Mouse (Mus musculus): Measurements from ENCODE around the gene Gtsf2. TPM values are rescaled to one million over a fixed set of nuclear protein-coding genes. Genes with fewer than 3 reads are reported as not detected.

Gtsf2 gene
- not detected in 2 replicates for polyA plus RNA-seq (2014; fragmentation: Nextera tagmentation; extraction: Ambion mirVana)

GRCm38 (mm10) chr15:103448369-103448768, at the start of gene Gtsf2:
TSS of gene Gtsf2 (minus strand) at chr15:103448469.
- 46% methylated on average over 3 of the region's 3 CpGs for WGBS
- no peak for ATAC-seq (ENCODE audit: insufficient number of reproducible peaks, insufficient read depth, low FRiP score, low read depth)
- H3K27me3 ChIP-seq (ENCODE audit: control insufficient read depth, insufficient read depth, low read length): peaks cover 3% of the 10 kb centered on the region; the same call in 1 of the 2 replicates

GRCm38 (mm10) chr15:103496204-103497140, 48.2 kb upstream of the Gtsf2 start:
- H3K36me3 ChIP-seq (ENCODE audit: control insufficient read depth, insufficient read depth, low read length): no peaks in the 10 kb centered on the region
- no peak for ATAC-seq (ENCODE audit: insufficient number of reproducible peaks, insufficient read depth, low FRiP score, low read depth)
- no peak overlapping the region for H3K27ac ChIP-seq (replicated peaks in 1 of 2; ENCODE audit: control insufficient read depth in 1 of 2, insufficient read depth in 1 of 2, low read depth in 2 of 2, low read length in 2 of 2)
- no peaks in the 10 kb centered on the region for H3K27me3 ChIP-seq (ENCODE audit: control insufficient read depth, insufficient read depth, low read length)
- H3K9ac ChIP-seq (ENCODE audit: low read length): no peak overlapping the region
- no peak overlapping the region for H3K4me2 ChIP-seq (ENCODE audit: low read length)
- 75% methylated on average over 10 of the region's 10 CpGs for WGBS
- no peak overlapping the region for H3K4me3 ChIP-seq (ENCODE audit: control insufficient read depth in 1 of 2, insufficient read depth in 1 of 2, low read depth in 1 of 2, low read length in 2 of 2)
- no peaks in the 10 kb centered on the region for H3K9me3 ChIP-seq (ENCODE audit: control insufficient read depth, low read length)
- H3K4me1 ChIP-seq (ENCODE audit: control insufficient read depth in 2 of 2, insufficient read depth in 2 of 2, low read length in 2 of 2): no peaks in the 10 kb centered on the region

More at GRCm38 (mm10) chr15:103448369-103448768, at the start of gene Gtsf2:
- H3K27ac ChIP-seq (replicated peaks in 1 of 2; ENCODE audit: control insufficient read depth in 1 of 2, insufficient read depth in 1 of 2, low read depth in 2 of 2, low read length in 2 of 2): no peak within 1 kb of the TSS
- no peaks in the 10 kb centered on the region for H3K36me3 ChIP-seq (ENCODE audit: control insufficient read depth, insufficient read depth, low read length)
- H3K9ac ChIP-seq (ENCODE audit: low read length): no peak within 1 kb of the TSS
- no peaks in the 10 kb centered on the region for H3K4me1 ChIP-seq (ENCODE audit: control insufficient read depth in 2 of 2, insufficient read depth in 2 of 2, low read length in 2 of 2)
- no peaks in the 10 kb centered on the region for H3K9me3 ChIP-seq (ENCODE audit: control insufficient read depth, low read length)
- no peak within 1 kb of the TSS for H3K4me3 ChIP-seq (ENCODE audit: control insufficient read depth in 1 of 2, insufficient read depth in 1 of 2, low read depth in 1 of 2, low read length in 2 of 2)
- no peak within 1 kb of the TSS for H3K4me2 ChIP-seq (ENCODE audit: low read length)

- 37% methylated on average over 4 of the region's 4 CpGs for WGBS
- Histone ChIP-seq H3K4me3 (ENCODE audit: control insufficient read depth in 1 of 2, insufficient read depth in 1 of 2, low read depth in 1 of 2, low read length in 2 of 2) (no peak overlapping the region), H3K9me3 (ENCODE audit: control insufficient read depth, low read length) (no peaks in the 10 kb centered on the region), H3K4me1 (ENCODE audit: control insufficient read depth in 2 of 2, insufficient read depth in 2 of 2, low read length in 2 of 2) (no peaks in the 10 kb centered on the region), H3K4me2 (ENCODE audit: low read length) (no peak overlapping the region), H3K9ac (ENCODE audit: low read length) (no peak overlapping the region), H3K27ac (replicated peaks in 1 of 2; ENCODE audit: control insufficient read depth in 1 of 2, insufficient read depth in 1 of 2, low read depth in 2 of 2, low read length in 2 of 2) (no peak overlapping the region), H3K36me3 (ENCODE audit: control insufficient read depth, insufficient read depth, low read length) (no peaks in the 10 kb centered on the region), H3K27me3 (ENCODE audit: control insufficient read depth, insufficient read depth, low read length) (no peaks in the 10 kb centered on the region; the same call in 1 of the 2 replicates)
- no peak for ATAC-seq (ENCODE audit: insufficient number of reproducible peaks, insufficient read depth, low FRiP score, low read depth)
Observed at GRCm38 (mm10) chr15:103488336-103488735, 40.1 kb upstream of the Gtsf2 start.

- H3K27ac ChIP-seq (replicated peaks in 1 of 2; ENCODE audit: control insufficient read depth in 1 of 2, insufficient read depth in 1 of 2, low read depth in 2 of 2, low read length in 2 of 2): no peak overlapping the region
- H3K4me2 ChIP-seq (ENCODE audit: low read length): no peak overlapping the region
- H3K27me3 ChIP-seq (ENCODE audit: control insufficient read depth, insufficient read depth, low read length): no peaks in the 10 kb centered on the region; the same call in 1 of the 2 replicates
- H3K9ac ChIP-seq (ENCODE audit: low read length): no peak overlapping the region
- H3K36me3 ChIP-seq (ENCODE audit: control insufficient read depth, insufficient read depth, low read length): no peaks in the 10 kb centered on the region
- H3K4me1 ChIP-seq (ENCODE audit: control insufficient read depth in 2 of 2, insufficient read depth in 2 of 2, low read length in 2 of 2): no peaks in the 10 kb centered on the region
- WGBS: 55% methylated on average over 1 of the region's 1 CpGs
- no peaks in the 10 kb centered on the region for H3K9me3 ChIP-seq (ENCODE audit: control insufficient read depth, low read length)
- no peak overlapping the region for H3K4me3 ChIP-seq (ENCODE audit: control insufficient read depth in 1 of 2, insufficient read depth in 1 of 2, low read depth in 1 of 2, low read length in 2 of 2)
- no peak for ATAC-seq (ENCODE audit: insufficient number of reproducible peaks, insufficient read depth, low FRiP score, low read depth)
Observed at GRCm38 (mm10) chr15:103486658-103487057, 38.4 kb upstream of the Gtsf2 start.

GRCm38 (mm10) chr15:103485106-103485505, 36.8 kb upstream of the Gtsf2 start:
- ATAC-seq (ENCODE audit: insufficient number of reproducible peaks, insufficient read depth, low FRiP score, low read depth): no peak
- H3K4me2 ChIP-seq (ENCODE audit: low read length): no peak overlapping the region
- no peaks in the 10 kb centered on the region for H3K36me3 ChIP-seq (ENCODE audit: control insufficient read depth, insufficient read depth, low read length)
- H3K27me3 ChIP-seq (ENCODE audit: control insufficient read depth, insufficient read depth, low read length): no peaks in the 10 kb centered on the region; the same call in 1 of the 2 replicates
- WGBS: 66% methylated on average over 3 of the region's 3 CpGs
- no peak overlapping the region for H3K9ac ChIP-seq (ENCODE audit: low read length)
- no peaks in the 10 kb centered on the region for H3K4me1 ChIP-seq (ENCODE audit: control insufficient read depth in 2 of 2, insufficient read depth in 2 of 2, low read length in 2 of 2)
- H3K27ac ChIP-seq (replicated peaks in 1 of 2; ENCODE audit: control insufficient read depth in 1 of 2, insufficient read depth in 1 of 2, low read depth in 2 of 2, low read length in 2 of 2): no peak overlapping the region
- H3K4me3 ChIP-seq (ENCODE audit: control insufficient read depth in 1 of 2, insufficient read depth in 1 of 2, low read depth in 1 of 2, low read length in 2 of 2): no peak overlapping the region
- H3K9me3 ChIP-seq (ENCODE audit: control insufficient read depth, low read length): no peaks in the 10 kb centered on the region

GRCm38 (mm10) chr15:103484490-103484889, 36.2 kb upstream of the Gtsf2 start:
- WGBS: 34% methylated on average over 2 of the region's 2 CpGs
- Histone ChIP-seq H3K4me1 (ENCODE audit: control insufficient read depth in 2 of 2, insufficient read depth in 2 of 2, low read length in 2 of 2) (no peaks in the 10 kb centered on the region), H3K27ac (replicated peaks in 1 of 2; ENCODE audit: control insufficient read depth in 1 of 2, insufficient read depth in 1 of 2, low read depth in 2 of 2, low read length in 2 of 2) (no peak overlapping the region), H3K9ac (ENCODE audit: low read length) (no peak overlapping the region), H3K27me3 (ENCODE audit: control insufficient read depth, insufficient read depth, low read length) (no peaks in the 10 kb centered on the region; the same call in 1 of the 2 replicates), H3K9me3 (ENCODE audit: control insufficient read depth, low read length) (no peaks in the 10 kb centered on the region), H3K36me3 (ENCODE audit: control insufficient read depth, insufficient read depth, low read length) (no peaks in the 10 kb centered on the region), H3K4me3 (ENCODE audit: control insufficient read depth in 1 of 2, insufficient read depth in 1 of 2, low read depth in 1 of 2, low read length in 2 of 2) (no peak overlapping the region), H3K4me2 (ENCODE audit: low read length) (no peak overlapping the region)
- no peak for ATAC-seq (ENCODE audit: insufficient number of reproducible peaks, insufficient read depth, low FRiP score, low read depth)

GRCm38 (mm10) chr15:103482488-103482887, 34.2 kb upstream of the Gtsf2 start:
- Histone ChIP-seq H3K4me3 (ENCODE audit: control insufficient read depth in 1 of 2, insufficient read depth in 1 of 2, low read depth in 1 of 2, low read length in 2 of 2) (no peak overlapping the region), H3K36me3 (ENCODE audit: control insufficient read depth, insufficient read depth, low read length) (no peaks in the 10 kb centered on the region), H3K27me3 (ENCODE audit: control insufficient read depth, insufficient read depth, low read length) (no peaks in the 10 kb centered on the region; the same call in 1 of the 2 replicates), H3K4me1 (ENCODE audit: control insufficient read depth in 2 of 2, insufficient read depth in 2 of 2, low read length in 2 of 2) (no peaks in the 10 kb centered on the region), H3K9me3 (ENCODE audit: control insufficient read depth, low read length) (no peaks in the 10 kb centered on the region), H3K27ac (replicated peaks in 1 of 2; ENCODE audit: control insufficient read depth in 1 of 2, insufficient read depth in 1 of 2, low read depth in 2 of 2, low read length in 2 of 2) (no peak overlapping the region), H3K4me2 (ENCODE audit: low read length) (no peak overlapping the region), H3K9ac (ENCODE audit: low read length) (no peak overlapping the region)
- no peak for ATAC-seq (ENCODE audit: insufficient number of reproducible peaks, insufficient read depth, low FRiP score, low read depth)
- 0% methylated on average over 1 of the region's 1 CpGs for WGBS

Data from heart, embryonic 14.5 days (tissue).